Mouse (Mus musculus): ENCODE results near the gene Fut2. TPM values are rescaled to one million over a fixed set of nuclear protein-coding genes. Genes with fewer than 3 reads are reported as not detected.
A peak's percentile ranks its signal among the peaks of the same experiment; 100 is the strongest.

The Fut2 gene
- total RNA-seq (2015; ENCODE audit: low replicate concordance) (not detected in 2 replicates), total RNA-seq (2017; ENCODE audit: low replicate concordance) (not detected in 2 replicates)

DNA sequence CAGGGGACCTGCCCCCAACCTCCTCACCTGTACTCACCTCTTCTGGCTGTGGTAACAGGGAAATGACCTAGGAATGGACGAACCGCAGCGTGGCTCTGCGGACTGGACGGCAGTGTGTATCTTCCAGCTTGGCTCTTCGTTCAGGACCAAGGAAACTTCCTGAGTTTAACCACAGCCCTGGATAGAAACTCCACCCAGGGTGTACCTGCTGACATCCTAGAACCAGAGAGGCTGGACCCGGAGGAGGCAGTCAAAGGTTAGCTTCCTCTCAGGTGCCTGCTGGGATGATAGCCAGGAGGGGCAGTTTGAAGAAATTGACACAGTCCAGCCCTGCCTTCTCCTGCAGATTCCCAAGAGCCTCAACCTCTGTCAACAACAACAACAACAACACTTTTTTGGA lies at the start of gene Fut2:
Gene Fut2 (minus strand): TSS at position 234 of the 400 bp plus-strand sequence.
- no peak for ATAC-seq (replicated peaks; ENCODE audit: low FRiP score, poor library complexity, severe bottlenecking)

DNA sequence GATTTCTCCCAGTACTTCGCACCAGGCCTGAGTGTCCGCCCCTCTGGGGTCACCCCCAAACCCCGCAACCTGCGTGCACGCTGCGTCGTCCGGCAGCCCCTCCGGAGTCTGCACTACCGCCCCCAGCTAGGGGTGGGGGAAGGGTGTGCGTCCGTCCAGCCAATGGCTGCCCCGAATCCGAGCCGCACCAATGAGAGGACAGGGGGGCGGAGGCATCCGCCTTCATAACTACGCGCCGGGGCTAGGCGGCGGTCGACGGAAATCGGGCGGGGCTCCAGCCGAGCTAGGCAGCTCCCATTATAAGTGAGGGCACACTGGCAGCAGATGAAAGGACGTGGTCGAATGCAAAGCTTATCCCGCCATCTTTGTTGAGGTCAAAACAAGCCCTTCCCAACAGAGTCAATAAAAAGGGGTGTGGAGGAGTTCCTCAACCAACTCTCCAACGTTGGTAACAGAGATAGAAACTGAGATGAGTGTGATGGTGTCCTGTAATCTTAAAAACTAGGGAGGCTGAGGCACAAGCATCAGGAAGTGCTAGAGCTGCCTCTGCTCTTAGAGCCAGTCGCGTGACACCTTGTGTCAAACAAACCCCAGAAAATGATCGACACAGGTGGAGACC lies 49.0 kb upstream of the Fut2 start, which contains the start of gene Rpl18:
Gene Rpl18 (plus strand): TSS at position 368 of the 619 bp plus-strand sequence.
- ATAC-seq (replicated peaks; ENCODE audit: low FRiP score, poor library complexity, severe bottlenecking) = peak; percentile 81

DNA sequence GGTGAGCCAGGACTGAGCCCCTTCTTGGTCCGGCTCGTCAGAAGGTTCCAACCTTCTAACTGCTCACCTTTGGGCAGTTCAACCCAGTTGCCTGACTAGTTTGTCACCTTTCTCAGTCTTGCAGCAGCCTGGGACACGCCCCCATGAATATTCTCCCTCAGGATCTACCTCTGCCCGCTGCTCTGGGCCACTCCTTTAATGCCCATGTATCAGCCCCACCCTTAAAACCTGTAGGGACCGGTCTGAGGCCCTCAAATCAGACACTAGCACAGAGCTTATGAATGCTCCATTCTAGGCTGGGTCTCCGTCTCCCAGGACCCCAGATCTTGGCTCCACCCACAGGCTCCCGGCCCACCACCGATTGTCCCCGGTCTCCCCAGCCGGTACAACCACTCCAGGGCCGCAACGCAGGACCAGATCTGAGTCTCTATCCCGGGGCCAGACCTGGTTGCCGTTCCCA lies 48.5 kb upstream of the Fut2 start:
- ATAC-seq (replicated peaks; ENCODE audit: low FRiP score, poor library complexity, severe bottlenecking) = peak; percentile 45

DNA sequence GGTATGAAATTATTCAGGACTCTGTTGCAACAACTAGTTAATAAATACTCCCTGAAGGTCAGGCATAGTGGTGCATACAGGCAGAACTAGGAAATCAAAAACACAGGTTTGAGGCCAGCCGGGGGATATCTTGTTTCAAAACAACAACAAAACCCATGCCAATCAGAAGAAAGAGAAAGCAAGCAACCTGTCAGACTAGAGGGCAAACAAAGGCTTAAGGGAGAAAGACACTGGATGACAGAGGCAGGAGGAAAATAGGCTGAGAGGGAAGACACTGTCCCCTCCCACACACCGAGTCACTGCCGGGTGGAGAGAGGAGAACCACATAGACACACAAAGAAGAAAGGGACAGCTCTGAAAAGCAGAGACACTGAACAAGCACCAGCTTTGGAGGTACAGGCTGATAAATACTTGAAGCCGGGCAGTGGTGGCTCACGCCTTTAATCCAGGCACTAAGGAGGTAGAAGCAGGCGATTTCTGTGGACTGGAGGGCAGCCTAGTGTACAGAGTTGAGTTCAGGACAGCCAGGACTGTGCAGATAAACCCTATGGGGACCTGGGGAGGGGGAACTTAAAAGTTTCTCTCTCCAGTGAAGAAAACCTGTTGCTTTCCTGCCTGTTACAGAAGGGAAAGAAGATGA lies 47.8 kb upstream of the Fut2 start:
- ATAC-seq (replicated peaks; ENCODE audit: low FRiP score, poor library complexity, severe bottlenecking) = no peak

DNA sequence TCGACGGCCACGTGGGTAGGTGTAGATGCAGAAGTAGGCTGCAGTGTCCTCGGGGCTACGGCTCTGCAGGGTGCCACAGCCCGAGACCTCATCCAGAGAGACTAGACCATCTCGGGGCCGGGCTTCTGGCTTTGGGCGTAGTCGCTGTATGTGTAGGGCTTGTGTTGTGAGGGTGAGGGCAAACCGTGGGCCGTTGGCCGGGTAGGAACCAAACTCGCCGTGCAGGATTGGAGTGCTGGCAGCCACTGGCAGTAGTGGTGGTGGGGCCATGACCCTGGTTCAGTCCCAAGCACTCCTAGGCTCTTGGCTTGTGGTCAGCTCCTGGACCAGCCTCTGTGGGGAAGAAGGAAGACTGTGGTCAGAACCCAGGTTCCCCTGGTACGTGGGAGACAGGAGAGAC lies 47.2 kb upstream of the Fut2 start:
- no peak for ATAC-seq (replicated peaks; ENCODE audit: low FRiP score, poor library complexity, severe bottlenecking)

DNA sequence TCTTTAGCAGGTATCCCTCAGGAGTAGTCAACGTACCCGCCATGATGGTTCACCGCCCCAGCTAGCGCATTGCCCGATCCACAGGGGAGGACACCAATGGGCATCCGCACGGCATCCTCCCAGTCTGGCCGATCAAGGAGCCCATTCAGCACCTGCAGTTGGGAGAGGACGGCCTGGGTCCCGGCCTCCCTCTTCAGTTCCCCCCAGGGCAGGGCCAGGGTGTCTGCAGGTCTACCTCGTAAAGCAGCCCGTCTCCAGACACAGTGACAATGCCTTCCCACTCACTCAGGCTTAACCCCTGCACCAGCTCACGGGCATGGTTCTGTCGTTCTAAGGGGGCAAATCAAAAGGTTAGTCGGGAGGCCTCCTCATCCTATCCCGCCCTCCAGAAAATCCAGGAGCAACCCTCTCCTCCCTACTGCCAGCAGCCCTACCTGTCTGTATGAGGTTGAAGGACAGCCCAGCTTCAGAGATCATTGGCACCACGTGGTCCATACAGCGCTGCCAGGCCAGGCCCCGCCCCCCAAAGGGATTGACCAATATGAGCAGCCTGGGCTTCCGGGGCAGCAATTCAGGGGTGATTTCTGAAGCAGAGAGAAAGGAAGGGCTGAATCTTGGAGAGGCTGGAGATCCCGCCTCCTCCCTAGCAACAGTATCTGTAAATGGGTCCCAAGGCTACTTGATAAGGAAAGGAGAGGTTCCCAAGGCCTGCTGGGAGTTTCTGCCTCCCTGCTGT lies 46.0 kb upstream of the Fut2 start:
- ATAC-seq (replicated peaks; ENCODE audit: low FRiP score, poor library complexity, severe bottlenecking) = no peak

DNA sequence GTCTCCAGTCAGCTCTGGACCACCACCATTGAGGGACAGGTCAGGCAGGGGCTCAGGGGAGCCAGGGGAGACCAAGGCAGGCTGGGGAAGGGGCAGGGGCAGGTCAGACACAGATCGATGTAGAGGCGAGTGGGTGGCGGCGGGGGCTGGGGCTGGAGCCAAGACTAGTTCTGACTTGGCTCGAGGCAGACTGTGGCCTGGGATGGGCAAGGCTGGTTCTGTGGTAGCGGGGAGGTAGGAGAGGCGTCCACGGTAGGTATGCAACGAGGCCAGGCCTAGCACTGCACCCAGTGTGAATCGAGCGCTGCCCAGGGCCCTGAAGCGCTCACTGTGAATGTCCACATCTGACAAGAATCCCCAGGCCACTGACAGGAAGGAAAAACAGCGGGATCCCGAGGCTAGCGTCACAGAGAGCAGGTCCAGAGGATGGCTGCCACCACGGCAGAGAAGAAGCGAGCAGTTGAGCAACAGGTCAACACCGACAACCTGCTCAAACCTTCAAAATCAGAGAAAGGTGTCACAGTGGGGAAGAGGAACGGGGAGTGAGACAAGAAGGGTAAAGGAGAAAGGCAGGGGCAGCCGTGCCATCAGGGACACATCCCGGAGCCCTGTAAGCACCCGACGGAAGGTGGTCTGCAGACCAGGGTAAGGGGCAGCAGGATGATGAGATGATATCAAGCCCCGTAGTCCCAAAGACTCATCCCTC lies 45.3 kb upstream of the Fut2 start:
- ATAC-seq (replicated peaks; ENCODE audit: low FRiP score, poor library complexity, severe bottlenecking) = no peak

DNA sequence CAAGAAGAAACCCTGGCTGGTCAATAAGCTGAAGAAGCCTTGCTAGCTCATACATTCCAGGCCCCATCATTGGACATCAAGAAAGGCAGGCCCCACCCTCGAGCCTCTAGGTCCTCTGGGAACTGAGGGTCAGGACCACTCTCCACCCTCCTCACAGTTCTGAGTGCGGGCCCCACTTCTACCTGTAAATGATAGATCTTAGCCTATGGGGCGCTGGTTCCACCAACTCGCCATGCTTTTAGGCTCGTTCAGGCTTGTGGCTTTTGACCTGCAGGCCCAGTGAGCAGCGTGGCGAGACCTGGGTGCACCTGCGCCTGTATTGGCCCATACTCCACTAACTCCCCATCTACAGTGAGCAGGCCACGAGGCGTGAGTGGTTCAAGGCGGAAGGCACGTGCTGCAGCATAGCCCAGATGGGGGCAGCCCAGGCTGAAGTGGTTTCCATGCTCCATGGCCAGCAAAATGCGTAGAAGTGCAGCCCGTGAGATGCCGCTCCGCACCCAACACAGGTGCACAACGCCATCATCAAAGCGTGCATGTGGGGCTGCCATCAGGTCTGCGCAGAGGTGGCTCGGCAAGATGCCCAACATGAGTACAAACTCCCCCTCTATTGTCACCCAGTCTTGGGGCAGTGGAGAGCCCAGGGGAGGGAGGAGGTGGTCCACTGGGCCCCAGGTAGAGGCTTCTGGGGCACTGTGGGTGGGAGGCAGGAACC lies 44.4 kb upstream of the Fut2 start:
- ATAC-seq (replicated peaks; ENCODE audit: low FRiP score, poor library complexity, severe bottlenecking) = no peak

DNA sequence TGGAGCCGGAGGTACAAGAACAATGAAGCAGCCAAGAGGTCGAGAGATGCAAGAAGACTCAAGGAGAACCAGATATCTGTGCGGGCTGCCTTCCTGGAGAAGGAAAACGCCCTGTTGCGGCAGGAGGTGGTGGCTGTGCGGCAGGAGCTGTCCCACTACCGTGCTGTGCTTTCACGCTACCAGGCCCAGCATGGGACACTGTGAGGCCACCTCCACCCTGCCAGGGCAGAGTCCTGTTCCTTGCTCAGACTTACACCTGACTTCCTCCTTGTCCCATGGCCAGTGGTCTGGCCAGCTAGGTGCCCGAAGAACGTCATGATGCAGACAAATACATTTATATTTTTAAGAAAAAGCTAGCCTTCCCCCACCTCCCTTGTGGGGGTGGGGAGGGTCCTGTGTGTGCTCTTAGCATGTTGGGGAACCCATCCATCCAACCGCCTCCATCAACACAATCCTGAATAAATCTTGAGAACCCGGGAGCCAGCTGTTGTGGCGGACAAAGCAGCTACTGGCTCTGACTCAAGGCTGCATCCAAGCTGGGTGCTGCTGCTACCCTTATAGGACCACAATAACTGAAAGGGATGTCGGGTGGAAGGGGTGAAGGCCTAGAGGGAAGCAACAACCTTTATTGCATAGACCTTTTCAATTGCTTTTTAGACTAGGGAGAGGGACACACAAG lies 43.6 kb upstream of the Fut2 start:
- no peak for ATAC-seq (replicated peaks; ENCODE audit: low FRiP score, poor library complexity, severe bottlenecking)

DNA sequence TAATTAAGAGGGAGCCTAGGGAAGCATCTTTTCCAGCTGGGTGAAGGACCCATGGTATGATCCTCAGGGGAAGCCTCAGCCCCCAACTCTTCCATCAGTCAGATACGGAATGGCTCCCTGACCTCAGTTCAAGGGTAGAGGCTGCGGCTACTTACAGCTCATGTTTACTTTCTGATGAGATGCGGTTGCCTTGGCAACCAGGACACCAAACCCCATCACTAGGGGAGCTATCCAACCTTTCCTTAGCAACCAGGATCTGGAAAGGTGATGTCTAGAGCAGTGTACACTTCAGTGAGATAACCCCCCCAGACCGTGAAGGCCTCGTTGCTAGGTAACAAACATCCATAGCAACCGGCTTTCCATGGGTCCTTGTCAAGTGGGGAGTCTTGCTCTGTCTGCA lies 42.8 kb upstream of the Fut2 start:
- ATAC-seq (replicated peaks; ENCODE audit: low FRiP score, poor library complexity, severe bottlenecking) = no peak

DNA sequence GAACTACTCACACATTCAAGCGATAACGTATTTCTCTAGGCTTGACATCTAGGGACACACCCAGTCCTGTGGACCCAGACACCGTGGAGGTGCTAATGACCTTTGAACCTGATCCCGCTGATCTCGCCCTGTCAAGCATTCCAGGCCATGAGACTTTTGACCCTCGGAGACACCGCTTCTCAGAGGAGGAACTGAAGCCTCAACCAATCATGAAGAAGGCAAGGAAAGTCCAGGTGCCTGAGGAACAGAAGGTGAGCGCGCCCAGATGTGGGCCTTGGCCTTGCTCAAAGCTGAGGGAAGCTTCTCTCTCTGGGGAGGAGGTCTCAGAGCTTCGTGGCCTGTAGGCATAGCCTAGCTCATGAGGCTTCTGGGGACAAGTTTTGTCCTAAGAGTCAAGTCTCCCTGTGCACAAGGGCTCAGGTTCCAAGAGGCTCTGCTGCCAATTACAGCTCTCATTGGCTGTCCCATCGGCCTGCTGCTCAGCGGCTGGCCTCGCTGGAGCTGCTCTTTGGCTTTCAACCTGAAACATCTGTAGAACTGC lies 42.1 kb upstream of the Fut2 start:
- ATAC-seq (replicated peaks; ENCODE audit: low FRiP score, poor library complexity, severe bottlenecking) = no peak

DNA sequence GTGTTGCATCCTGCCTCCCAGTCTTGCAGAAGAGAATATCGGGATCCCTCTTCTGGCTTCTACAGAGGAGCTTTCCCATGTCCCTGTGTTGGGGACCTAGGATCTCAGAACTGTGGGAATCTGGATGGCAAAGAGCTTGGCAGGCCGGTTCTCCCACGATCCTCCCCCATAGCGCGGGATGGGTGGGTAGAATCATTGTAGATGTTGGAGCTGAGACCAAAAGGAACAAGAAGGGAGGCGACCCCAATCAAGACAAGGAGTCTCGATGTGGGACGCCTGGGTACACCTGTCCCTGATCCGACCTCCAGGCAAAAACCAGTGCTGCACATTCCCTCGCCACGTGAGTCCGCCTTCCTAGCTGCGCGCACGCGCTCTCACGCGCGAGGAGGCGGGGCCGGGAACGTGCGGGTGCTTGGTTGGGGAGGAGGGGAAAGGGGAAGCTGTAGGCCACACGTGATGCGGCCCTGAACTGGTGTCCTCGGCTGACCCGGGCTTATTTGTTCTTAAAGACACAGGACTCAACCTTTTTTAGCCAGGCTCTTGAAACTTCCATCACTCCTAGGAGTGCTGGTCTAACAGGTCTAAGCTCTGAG lies 41.3 kb upstream of the Fut2 start:
- ATAC-seq (replicated peaks; ENCODE audit: low FRiP score, poor library complexity, severe bottlenecking) = 0 out of 2 replicates have a peak, but pooled peaks have one; percentile 18

DNA sequence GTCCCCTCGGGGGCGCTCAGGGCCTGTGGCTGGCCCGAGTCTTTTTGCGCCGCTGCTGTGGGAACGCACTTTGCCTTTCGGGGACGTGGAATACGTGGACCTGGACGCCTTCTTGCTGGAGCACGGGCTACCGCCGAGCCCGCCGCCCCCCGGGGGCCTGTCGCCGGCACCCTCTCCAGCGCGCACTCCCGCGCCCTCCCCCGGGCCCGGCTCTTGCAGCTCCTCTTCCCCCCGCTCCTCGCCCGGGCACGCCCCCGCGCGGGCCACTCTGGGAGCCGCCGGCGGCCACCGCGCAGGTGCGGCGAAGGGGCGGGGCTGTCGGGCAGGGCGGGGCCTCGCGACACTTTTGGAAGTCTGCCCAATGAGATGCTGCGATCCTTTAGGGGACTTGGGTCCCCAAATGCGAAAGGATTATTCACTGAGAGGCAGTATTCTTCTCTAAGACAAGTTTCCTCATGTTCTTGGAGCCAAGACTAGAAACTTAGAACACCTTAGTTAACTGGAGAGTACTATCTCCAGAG lies 40.6 kb upstream of the Fut2 start:
- no peak for ATAC-seq (replicated peaks; ENCODE audit: low FRiP score, poor library complexity, severe bottlenecking)

DNA sequence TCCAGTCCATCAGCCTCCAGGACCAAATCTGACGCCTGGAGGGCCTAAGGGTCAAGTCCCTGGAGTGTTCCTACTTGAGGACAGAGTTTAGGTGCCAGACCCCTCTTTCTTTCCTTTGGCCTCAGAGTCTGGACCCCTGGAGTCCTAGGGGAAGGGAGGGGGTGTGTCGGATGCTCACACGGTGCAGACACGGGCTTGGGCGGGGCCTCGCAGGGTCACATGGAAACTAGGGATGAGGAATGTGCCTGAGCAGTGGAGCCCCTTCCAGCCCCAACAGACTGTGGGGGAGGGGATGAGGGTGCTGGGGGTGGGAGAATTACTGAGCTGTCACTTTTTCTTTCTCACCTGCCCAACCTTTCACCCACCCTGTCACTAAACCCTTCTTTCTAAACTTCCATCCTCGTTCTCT lies 39.7 kb upstream of the Fut2 start:
- no peak for ATAC-seq (replicated peaks; ENCODE audit: low FRiP score, poor library complexity, severe bottlenecking)

DNA sequence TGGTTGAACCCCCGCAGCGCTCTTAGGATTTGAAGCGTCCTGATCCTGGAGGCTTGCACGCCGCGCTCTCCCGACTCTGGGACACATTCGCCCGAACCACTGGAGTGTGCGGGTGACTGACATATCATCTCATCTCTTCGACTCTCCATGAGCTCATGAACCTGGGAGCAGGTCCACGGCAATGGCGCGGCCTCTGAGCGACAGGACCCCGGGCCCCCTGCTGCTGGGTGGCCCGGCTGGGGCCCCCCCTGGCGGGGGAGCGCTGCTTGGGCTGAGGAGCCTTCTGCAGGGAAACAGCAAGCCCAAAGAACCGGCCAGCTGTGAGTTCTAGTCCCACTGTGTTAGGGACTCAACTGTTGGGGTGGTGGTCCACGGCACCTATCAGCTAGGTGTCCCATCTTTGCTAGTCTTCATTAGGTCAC lies 39.3 kb upstream of the Fut2 start:
- ATAC-seq (replicated peaks; ENCODE audit: low FRiP score, poor library complexity, severe bottlenecking) = no peak

DNA sequence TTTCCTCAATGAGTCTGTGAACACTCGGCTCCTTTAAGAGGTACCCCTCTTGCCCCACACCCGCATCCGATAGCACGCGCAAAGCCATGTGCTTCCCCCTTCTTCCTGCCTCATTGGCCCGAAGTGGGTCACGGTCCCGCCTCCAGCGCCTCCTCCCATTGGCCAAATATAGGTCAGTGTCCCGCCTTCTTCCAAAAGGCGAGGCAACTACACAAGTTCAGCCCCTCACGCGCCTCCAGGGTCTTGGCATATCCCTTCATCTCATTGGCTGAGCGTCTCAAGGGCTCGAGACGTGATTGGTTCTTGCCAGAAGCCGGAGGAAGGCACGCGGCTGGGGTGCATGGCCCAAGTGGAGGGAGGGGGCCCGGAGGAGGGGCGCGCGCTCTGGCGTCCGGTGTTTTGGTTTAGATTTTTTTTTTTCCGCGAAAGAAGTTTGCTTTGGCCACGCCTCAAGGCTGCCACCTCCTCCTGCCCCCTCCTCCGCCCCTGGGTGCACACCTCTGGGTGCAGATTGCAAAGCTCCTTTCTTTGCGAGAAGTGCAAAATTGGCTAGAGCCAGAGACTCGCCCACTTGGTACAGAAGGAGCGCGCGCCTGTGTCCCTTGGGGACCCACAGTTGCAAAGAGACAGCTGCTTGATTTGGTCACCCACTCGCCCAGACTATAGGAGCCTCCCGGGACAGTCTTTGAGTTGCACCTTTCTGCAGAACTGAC lies 38.7 kb upstream of the Fut2 start, which contains the start of gene Dbp:
Gene Dbp (plus strand): TSS at position 359 of the 713 bp plus-strand sequence.
- ATAC-seq (replicated peaks; ENCODE audit: low FRiP score, poor library complexity, severe bottlenecking) = peak; percentile 77

DNA sequence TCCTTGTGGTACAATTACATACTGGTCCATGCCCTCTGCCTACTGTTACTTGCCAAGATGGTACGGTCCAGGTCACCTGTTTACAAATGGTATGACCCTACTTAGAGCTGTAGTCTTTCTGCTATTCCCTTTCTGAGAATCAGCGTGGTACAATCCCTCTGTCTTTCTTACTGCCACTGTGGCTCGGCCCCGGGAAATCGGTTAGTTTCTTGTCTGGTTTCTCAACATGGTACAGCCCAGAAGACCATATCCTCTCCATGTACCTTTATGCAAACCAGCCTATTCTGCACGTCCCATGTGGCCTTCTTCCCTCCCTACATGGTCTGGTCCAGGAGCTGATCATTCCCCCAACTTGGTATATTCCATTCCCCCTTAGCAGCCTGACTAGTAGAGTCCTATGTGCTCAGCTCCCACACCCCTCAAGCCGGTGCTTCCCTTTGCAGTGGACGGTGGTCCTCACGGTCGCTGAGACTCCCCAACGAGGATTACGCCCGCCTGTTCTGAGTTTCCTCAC lies 37.9 kb upstream of the Fut2 start:
- ATAC-seq (replicated peaks; ENCODE audit: low FRiP score, poor library complexity, severe bottlenecking) = no peak
